Mouse (Mus musculus) gastrocnemius, adult 8-10 months (tissue): ENCODE measurements around the gene Enpp7. TPM values are rescaled to one million over a fixed set of nuclear protein-coding genes. Genes with fewer than 3 reads are reported as not detected.
A peak's percentile ranks its signal among the peaks of the same experiment; 100 is the strongest.

ENCODE experiments used
- DNase-seq, 2 experiments: peaks; one replicate each; pipeline ENCODE4 v3.0.0; 2022; ENCODE audit warnings: low spot score in 2 of 2
- total RNA-seq, 4 experiments: library from RNA; stranded (reverse); gene quantifications; 2 replicates each; pipeline ENCODE4 v1.2.4; 2022

Enpp7 gene
- total RNA-seq, result not detected

DNA sequence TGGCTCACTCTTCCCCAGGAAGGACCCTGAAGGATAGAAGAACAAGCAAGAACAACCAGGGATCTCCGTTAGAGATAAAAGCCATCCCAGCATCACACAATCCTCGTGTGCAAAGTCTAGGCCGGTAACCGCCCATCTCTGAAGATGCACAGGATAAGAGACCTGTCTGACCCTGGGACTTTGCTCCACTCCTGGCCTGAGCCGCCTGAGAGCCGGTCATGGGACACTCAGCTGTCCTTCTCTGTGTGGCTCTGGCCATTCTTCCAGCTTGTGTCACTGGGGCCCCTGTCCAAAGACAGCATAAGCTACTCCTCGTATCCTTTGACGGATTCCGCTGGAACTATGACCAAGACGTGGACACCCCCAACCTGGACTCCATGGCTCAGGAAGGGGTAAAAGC is at the start of gene Enpp7:
Gene Enpp7 (plus strand): TSS at position 190 of the 400 bp plus-strand sequence.
- no peak for DNase-seq

DNA sequence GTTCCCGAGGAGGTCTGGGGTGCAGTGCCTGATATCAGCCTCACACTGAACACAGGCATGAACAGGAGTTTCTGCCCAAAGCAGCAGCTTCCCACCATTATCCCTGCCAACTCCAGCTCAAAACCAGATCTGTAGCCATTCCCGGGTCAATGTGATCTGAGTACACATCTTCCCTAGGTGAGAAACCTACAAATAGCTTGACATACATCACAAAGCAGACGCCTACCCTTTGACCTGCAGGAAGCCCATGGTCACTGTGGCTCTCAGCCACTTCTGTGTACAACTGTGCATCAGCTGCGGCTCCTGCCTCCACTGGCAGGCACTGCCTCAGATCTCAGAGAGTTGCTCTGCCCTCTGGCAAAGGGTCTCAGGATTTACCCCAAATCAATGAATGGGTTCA is 48.3 kb upstream of the Enpp7 start:
- DNase-seq, result no peak

DNA sequence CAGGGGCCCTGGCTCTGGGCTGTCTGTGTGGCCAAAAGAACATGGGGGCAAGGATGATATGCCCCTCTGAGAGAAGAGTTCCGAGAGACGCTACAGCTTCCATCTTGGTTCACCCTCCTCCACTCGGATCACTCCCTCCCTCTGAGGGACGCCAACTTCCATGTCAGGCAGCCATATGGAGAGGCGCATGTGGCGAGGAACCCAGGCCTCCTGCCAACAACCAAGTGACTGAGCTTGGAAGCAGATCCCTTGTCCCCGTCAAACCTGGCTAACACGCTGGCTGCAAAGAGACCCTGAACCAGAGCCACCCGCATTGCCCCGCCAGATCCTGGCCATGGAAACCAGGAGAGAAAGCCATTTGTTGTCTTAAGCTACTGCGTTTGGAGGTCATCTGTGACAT is 47.4 kb upstream of the Enpp7 start:
- DNase-seq, result no peak

DNA sequence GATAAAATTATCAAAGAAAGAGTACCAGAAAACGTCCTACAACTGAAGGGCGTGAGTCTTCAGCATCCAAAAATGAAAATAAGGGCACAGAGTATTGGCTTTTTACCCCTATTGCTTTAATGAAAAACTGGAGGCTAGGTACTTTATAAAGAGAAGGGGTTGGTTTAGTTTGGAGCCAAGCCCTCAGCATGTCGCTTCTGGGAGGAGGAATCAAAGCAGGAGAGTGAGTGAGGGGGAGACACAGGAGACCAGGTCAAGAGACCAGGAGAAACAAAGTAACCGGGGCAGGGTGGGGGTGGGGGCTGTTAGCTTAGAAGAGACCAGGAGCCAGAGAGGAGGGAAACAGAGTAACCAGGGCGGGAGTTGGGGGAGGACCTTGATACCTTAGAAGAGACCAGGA is 46.7 kb upstream of the Enpp7 start:
- DNase-seq, result no peak

DNA sequence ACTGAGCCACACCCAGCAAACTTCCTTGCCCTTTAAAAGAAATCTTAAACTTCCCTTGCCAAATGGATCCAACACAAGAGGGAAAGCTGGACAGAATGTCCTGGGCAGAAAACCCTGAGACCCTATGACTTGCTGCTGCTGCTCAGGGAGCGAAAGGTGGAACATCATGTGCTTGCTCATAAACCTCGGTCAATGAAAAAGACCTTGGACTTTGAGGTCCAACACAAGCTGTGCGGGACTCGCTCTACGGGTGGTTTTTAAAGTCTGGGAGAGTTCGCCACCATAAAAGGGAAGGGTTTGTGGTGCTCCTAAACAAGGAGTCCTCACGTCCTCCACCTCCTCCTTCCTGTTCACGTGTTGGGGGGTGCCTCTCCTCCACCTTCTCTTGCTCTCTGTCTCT is 42.1 kb upstream of the Enpp7 start:
- DNase-seq, result no peak

DNA sequence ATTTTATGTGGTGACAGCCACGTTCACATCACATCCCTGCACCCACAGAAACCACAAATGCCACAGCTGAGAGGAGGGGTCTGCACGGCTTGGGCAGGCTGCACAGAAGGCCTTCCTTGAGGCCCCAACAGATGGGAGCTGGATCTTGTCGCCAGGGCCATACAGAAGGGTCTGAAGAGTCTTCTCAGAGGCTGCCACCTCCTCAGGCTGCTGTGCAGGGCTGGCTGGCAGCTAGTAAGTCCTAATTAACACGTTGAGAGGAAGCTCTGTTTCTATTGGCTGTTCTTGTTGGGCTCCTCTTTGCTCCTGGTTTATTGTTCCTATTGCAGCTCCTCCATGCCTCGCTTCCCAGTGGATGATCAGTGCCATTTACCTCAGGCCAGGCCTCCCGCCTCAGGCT is 33.0 kb upstream of the Enpp7 start:
- DNase-seq, result no peak

DNA sequence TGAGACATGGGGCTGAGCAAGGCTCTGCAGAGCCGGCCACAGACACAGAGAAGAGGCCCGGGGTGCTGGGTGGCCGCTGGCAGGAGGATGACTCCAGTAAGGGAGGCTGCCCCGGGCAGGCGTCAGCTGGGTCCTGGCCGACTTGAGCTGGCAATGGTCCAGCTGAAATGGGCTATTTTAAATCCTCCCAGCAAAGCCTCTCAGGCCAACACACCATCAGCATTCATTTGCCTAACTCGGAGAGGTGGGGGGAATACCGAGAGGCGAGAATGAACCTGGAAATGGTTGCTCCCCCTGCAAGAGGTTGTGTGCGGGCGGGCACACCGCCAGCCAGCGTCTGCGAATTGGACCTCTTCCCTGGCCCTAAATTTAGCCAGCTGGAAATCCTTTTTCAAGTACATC is 30.9 kb upstream of the Enpp7 start:
- DNase-seq, result peak; percentile 30 to 50

DNA sequence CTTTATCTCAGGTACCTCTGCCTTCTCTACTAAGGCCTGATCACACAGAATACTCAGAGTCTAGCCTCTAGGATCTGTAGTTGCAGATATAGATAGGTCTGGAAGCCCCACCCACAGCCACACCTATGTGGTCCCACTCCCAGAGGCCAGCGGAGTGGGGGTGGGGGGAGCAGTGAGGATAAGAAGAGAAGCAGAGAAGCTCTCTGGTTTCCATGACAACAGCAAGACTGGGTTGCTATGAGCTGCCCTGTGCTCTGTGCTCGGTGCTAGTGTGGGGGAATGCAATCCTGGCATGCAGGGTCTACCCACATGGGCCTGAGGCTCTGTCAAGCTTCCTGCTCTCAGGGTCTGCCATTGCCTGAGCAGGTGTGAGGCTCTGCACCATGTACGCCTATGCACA is 27.3 kb upstream of the Enpp7 start:
- DNase-seq, result no peak

- no peak for DNase-seq
Measured at GRCm38 (mm10) chr11:118962478-118962877, 25.5 kb upstream of the Enpp7 start.

- no peak for DNase-seq
Measured at GRCm38 (mm10) chr11:118963926-118964325, 24.1 kb upstream of the Enpp7 start.

DNA sequence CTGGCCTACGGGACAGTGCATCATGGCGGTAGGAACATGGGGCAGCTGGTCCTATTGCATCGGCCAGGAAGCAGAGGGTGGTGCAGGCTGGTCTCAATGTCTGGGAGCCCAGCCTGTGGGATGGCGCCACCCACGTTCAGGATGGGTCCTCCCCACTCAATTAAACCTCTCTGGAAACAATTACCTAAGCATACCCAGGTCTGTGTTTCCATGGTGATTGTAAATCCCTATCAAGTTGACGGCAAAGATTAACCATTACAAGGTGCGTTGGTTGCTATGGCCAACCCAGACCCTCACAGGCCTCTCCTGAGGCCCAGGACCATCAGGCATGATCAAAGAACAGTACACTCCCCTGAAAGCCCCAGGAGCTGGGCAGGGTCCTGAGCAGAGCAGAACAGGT is 22.9 kb upstream of the Enpp7 start:
- DNase-seq, result no peak

GRCm38 (mm10) chr11:118971470-118972034 is 16.4 kb upstream of the Enpp7 start:
- no peak for DNase-seq

GRCm38 (mm10) chr11:118972431-118973377 is 15.3 kb upstream of the Enpp7 start:
- no peak for DNase-seq

DNA sequence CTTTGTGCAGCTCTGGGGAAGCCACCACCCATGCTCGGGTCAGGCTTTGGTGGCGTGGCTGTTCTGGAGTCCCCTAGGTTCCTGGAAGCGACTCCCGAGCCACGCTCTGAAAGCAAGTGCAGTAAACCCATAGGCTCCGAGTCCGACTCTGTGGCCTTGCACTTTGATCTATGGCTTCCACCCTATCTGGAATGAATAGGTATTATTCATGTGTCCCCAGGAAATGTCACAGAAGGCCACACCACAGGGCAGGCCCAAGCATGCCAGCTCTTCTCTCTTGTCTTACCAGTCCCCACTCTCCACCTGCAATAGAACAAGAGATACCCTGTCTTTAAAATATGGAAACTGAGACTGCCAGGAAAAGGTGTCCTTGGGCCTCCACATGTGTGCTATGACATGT is 13.6 kb upstream of the Enpp7 start:
- no peak for DNase-seq

GRCm38 (mm10) chr11:118975427-118975826 is 12.6 kb upstream of the Enpp7 start:
- peak; percentile 20 to 31 for DNase-seq

- DNase-seq, result no peak
Measured at GRCm38 (mm10) chr11:118975917-118976316, 12.1 kb upstream of the Enpp7 start.

DNA sequence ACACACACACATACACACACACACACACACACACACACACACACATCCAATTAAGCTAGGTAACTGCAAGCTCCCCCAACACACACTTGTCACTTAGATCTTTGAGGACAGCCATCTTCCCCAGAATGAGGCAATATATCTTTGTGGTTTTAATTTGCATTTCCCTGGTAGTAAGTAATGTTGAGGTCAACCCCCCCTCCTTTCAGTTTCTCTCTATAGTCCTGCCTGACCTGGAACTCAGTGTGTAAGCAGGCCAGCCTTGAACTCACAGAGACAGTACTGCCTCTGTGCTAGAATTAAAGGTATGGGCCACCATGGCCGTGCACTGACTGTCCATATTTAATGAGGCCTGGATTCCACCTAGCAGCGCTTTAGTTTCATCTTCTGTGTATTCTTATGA is 7.6 kb upstream of the Enpp7 start:
- DNase-seq, result no peak

GRCm38 (mm10) chr11:118981012-118981776 is 6.8 kb upstream of the Enpp7 start:
- no peak for DNase-seq

DNA sequence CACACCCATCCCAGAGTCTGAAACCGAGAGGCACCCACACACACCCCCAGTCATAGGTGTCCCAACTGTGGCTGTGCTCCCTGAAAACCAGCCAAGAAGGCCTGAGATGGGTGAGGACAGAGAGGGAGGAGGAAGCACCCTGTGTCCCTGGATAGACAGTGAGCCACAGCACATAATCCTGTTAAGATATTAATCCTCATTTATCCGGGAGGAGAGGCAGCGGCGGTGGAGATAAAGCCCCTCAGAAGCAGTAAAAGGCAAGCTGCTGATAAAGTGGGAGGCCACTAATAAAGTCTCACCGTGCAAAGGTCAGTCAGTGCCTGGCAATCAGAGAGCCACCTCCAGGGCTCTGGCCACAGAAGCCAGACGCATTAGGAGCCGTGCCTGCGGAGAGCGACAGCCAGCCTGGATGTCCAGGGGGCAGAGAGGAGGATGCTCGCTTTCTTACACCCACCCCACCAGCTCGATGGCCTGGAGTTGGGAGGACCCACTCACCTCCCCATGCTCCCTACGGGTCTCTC is 5.3 kb upstream of the Enpp7 start:
- no peak for DNase-seq

DNA sequence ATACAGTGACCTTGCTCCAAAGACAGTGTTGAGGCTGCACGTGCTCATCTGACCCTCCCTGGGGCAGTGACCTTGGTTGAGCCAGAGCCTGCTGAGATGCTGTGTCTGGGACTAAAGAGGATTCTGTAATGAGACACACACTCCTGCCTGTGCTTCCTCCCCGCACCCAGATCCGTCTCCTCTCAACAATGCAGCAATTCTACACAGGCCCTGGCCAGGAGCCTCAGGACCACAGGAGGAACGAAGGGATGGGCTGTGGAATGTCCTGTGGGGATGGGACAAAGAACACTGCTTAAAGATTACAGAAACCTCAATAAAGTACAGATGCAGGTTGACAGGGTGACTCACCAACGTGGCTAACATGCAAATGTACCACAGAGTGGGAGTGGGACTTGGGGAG is 2.4 kb upstream of the Enpp7 start:
- DNase-seq, result no peak

- DNase-seq, result no peak
Measured at GRCm38 (mm10) chr11:118992781-118993180, 4.8 kb downstream of the Enpp7 start.

DNA sequence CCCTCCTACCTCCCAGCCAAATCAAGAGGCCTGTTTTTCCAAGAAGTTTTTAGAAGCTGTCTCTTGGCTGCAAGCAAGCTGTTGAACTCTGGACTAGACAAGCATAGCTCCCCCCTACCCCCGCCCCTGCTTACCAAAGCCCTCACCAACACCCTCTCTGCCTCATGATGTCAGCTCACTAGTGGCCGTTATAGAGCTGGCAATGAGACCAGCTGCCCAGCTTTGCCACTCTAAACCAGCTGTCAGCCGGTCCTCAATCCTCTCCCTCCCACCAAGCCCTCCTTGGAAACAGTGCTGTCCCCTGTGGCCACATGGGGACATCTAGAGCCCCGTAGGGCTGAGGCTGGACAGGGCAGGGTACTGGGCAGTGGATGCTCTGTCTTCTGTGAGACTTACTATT is 7.5 kb downstream of the Enpp7 start:
- DNase-seq, result no peak
